In genomic region chr5:120968799-120969198, GRCm38 (mm10) we compare ENCODE assay signal across 22 mouse cellular contexts. TPM values are rescaled to one million over a fixed set of nuclear protein-coding genes. Genes with fewer than 3 reads are reported as not detected.
DNase-seq lines count a peak whose midpoint lies in the region; ATAC-seq and TF ChIP-seq lines count a peak whose summit lies in the region.
"Had no signal": no experiment of that assay in that cellular context is flagged by ENCODE, and none has a peak within 500 bp of the region (broad histone marks: within the 10 kb centered on the region; RNA-seq: fewer than 3 reads in every experiment).

No protein-coding gene starts in this region.

- no peak for ATAC-seq in cerebellum, adult (ENCODE audit: insufficient number of reproducible peaks, low FRiP score, low TSS enrichment)
- ATAC-seq: activated CD4-positive, CD25-positive, alpha-beta regulatory T cell, adult 4 months; CD4-positive, CD25-positive, alpha-beta regulatory T cell, adult 4 months; forebrain, embryonic 13.5 days; forebrain, embryonic 15.5 days; forebrain, postnatal 0 days; Patski had no signal

- no peak for TF ChIP-seq CTCF in layer of hippocampus, adult 2 months (conservative IDR thresholded peaks at IDR 0.05)

- H3K4me3 ChIP-seq in layer of hippocampus, adult 2 months, result no peak overlapping the region
- H3K4me3 ChIP-seq: embryonic facial prominence, embryonic 10.5 days; embryonic facial prominence, embryonic 12.5 days; forebrain, embryonic 13.5 days; forebrain, embryonic 15.5 days had no signal

- DNase-seq in cerebellum, adult 11-12 months, result peak; percentile 57
- DNase-seq in cerebellum, postnatal 36 days, result no peak
- DNase-seq in cerebellum, adult 9-10 months, result peak; percentile 62
- no peak for DNase-seq in layer of hippocampus, adult 2 months (ENCODE audit: low spot score in 2 of 2)
- no peak for DNase-seq in layer of hippocampus, adult 11-12 months (ENCODE audit: low spot score)
- DNase-seq: adrenal gland, adult 8-10 months; adrenal gland, postnatal 14 days; B cell, adult 2 months; cerebellum, adult 11 months; forebrain, postnatal 0 days had no signal

- H3K27ac ChIP-seq in layer of hippocampus, adult 2 months, result peak overlapping the region; percentile 37
- H3K27ac ChIP-seq: embryonic facial prominence, embryonic 10.5 days; embryonic facial prominence, embryonic 12.5 days; forebrain, embryonic 13.5 days; forebrain, embryonic 15.5 days had no signal

RNA-seq across cellular contexts. Expression of gene Rph3a, which starts 41.1 kb away (rescaled TPM):
- 100 to 1,000 TPM; 226 to 235 TPM for total RNA-seq in layer of hippocampus, adult 2 months (2021)
- total RNA-seq: CH12.LX, G1E had no signal

RNA-seq across cellular contexts. Expression of gene Oas1d, which starts 54.5 kb away (rescaled TPM):
- not detected for total RNA-seq in layer of hippocampus, adult 2 months (2021)
- total RNA-seq: adrenal gland, adult 18-20 months; adrenal gland, adult 8-10 months; adrenal gland, postnatal 14 days; adrenal gland, postnatal 36 days; CH12.LX had no signal

Comparison
In these comparisons a context has a peak if more than half of its experiments do, and no peak if none do; other contexts are left out.
1. DNase-seq: peak in cerebellum, adult 11-12 months (single experiment) and cerebellum, adult 9-10 months (single experiment); none in cerebellum, postnatal 36 days (0 of 2), layer of hippocampus, adult 2 months (0 of 2) and layer of hippocampus, adult 11-12 months (single experiment).